Mouse (Mus musculus): ENCODE measurements around the gene Prss56. TPM values are rescaled to one million over a fixed set of nuclear protein-coding genes. Genes with fewer than 3 reads are reported as not detected.

The Prss56 gene
- polyA plus RNA-seq, 1 experiment from 2014 or later: 0.19 TPM

Other genes starting within 250 kb of the Prss56 start
- not detected in 2 replicates for gene Alppl2, start 93.4 kb upstream of the Prss56 start, polyA plus RNA-seq (2015; fragmentation: Nextera tagmentation; extraction: Ambion mirVana)
- 0.10 TPM in 1 of 2 replicates, not detected in the other for gene Alpi, start 81.7 kb upstream of the Prss56 start, polyA plus RNA-seq (2015; fragmentation: Nextera tagmentation; extraction: Ambion mirVana)
- gene Akp3, start 58.3 kb upstream of the Prss56 start, polyA plus RNA-seq (2015; fragmentation: Nextera tagmentation; extraction: Ambion mirVana): not detected in 2 replicates
- gene Ecel1, start 26.8 kb upstream of the Prss56 start, polyA plus RNA-seq (2015; fragmentation: Nextera tagmentation; extraction: Ambion mirVana): 0.55 and 1.8 TPM in 2 replicates
- 5.0 and 14.4 TPM in 2 replicates for gene Chrnd, start 7.3 kb downstream of the Prss56 start, polyA plus RNA-seq (2015; fragmentation: Nextera tagmentation; extraction: Ambion mirVana)
- 14.3 and 38.1 TPM in 2 replicates for gene Chrng, start 21.3 kb downstream of the Prss56 start, polyA plus RNA-seq (2015; fragmentation: Nextera tagmentation; extraction: Ambion mirVana)
- 176 and 179 TPM in 2 replicates for gene Eif4e2, start 30.6 kb downstream of the Prss56 start, polyA plus RNA-seq (2015; fragmentation: Nextera tagmentation; extraction: Ambion mirVana)
- 3.0 and 3.4 TPM in 2 replicates for gene Efhd1, start 81.0 kb downstream of the Prss56 start, polyA plus RNA-seq (2015; fragmentation: Nextera tagmentation; extraction: Ambion mirVana)
- gene Gigyf2, start 143.7 kb downstream of the Prss56 start, polyA plus RNA-seq (2015; fragmentation: Nextera tagmentation; extraction: Ambion mirVana): 49.6 and 57.5 TPM in 2 replicates
- 0.89 and 1.2 TPM in 2 replicates for gene Kcnj13, start 211.4 kb downstream of the Prss56 start, polyA plus RNA-seq (2015; fragmentation: Nextera tagmentation; extraction: Ambion mirVana)

Data from limb, embryonic 15.5 days (tissue).